Mouse (Mus musculus): ENCODE results near the gene Fbxw21.

DNA sequence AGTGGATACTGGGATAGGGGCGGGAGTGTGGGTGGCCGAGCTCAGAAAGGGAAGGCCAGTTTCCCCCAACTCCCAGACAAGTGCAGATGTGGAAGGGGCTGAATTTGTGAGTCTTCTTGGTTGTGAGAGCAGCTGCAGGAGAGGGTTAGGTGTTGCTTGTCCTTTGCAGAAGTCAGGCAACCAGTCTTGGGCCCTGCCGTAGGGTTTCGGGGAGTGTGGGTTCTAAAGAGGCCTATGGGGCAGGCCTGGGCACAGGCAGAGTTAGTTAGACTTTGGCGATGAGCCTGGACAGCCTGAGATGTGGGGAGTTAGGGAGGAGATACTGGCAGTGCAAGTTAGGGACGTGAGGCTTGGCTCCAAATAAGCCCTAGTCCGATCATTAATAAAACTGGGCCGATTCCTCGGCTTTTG, 65.6 kb downstream of the Fbxw21 start:
- TF ChIP-seq GATA1 (IDR thresholded peaks at IDR 0.05; ENCODE audit: borderline replicate concordance, low read length) (no peak), FLI1 (IDR thresholded peaks at IDR 0.05; ENCODE audit: low read length) (no peak)
